Mouse (Mus musculus) olfactory bulb, adult 2 months (tissue): ENCODE data around the gene Idnk.

Experiments used
- CTCF ChIP-seq: fragments of 200-500 bp; IDR thresholded peaks from 2 replicates; pipeline ENCODE4 v1.5.1; 2012; ENCODE audit warnings: low read depth, mild to moderate bottlenecking, low read length, moderate library complexity; ENCODE audit not compliant: insufficient read depth
- POLR2A ChIP-seq: fragments of 200-500 bp; IDR thresholded peaks from 2 replicates; pipeline ENCODE4 v1.6.1; 2012; ENCODE audit warnings: mild to moderate bottlenecking, low read depth, low read length, moderate library complexity; ENCODE audit not compliant: insufficient read depth

- TF ChIP-seq CTCF = peak; percentile 67
- TF ChIP-seq POLR2A = no peak
These were observed 857 bp downstream of the Idnk start for GRCm38 (mm10) chr13:58158099-58158912.
